Mouse (Mus musculus) megakaryocyte-erythroid progenitor cell, adult 5-6 weeks (primary cell): ENCODE measurements around the gene Nek1. TPM values are rescaled to one million over a fixed set of nuclear protein-coding genes. Genes with fewer than 3 reads are reported as not detected.
A peak's percentile ranks its signal among the peaks of the same experiment; 100 is the strongest.
"Not testable (repeated sequence)": the region's sequence is repeated elsewhere in the genome, so short reads cannot be mapped to it uniquely, and the experiment has no call there.

Source experiments
- ATAC-seq: replicated peaks from 2 replicates; pipeline ENCODE4 v1.8.0; 2016; ENCODE audit warnings: mild to moderate bottlenecking, inconsistent platforms; ENCODE audit not compliant: severe bottlenecking, poor library complexity, low FRiP score, low TSS enrichment
- total RNA-seq, 2 experiments: library from RNA; stranded (forward) in 1 of 2; stranded (reverse) in 1 of 2; fragments of 200-1000, 215-1000 nt in 1 of 2; fragments of >200 nt in 1 of 2; fragmentation: Nextera tagmentation in 1 of 2; gene quantifications; 2 replicates each; pipeline ENCODE4 v1.2.3; 2014 to 2017

The Nek1 gene
- total RNA-seq, 2 experiments from 2014 or later, result 23.8 to 23.9 TPM

DNA sequence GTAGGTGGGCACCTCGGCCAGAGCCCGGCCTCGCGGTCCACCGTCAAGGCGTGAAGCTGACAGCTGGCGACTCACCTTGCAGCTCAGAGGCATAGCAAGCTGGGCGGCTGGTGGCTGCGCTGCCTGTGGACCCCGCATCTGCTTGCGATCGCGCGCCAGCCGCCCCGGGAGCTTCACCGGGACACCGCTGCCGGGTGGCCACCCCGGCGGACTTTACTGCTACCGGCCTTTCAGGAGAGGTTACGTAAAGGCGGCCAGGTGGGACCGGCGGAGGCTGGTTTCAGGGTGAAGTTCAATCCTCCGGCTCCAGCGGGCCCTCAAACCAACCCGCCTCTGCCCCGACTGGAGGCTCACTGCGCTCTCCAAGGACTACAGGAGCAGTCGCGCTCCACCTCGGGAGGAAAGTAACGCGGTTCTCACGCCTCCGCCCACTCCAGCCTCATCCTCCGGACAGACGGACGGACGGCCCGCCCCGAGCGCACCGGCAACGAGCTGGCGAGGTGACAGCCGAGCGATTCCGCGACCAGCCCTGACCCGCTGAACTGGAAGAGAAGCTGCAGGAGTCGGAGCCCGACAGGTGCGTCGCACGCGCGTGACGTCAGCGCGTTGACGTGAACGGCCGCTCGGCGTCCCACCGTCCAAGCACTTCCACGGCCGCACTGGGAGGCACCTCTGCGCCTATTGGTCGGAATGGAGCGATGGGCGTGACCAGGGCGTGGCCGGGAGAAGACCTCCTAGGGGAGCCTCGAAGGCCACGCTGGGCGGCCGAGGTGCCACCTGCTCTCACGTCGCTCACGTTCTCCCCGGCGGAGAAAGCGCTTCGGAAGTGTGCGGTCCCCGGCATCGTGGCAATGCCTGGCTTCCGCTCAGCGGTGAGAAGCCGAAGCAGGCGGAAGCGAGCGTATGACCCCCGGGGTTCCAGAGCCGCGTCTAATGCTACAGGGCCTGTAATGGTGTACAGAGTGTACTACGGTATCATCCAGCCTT, 10.0 kb upstream of the Nek1 start, which contains the start of gene Clcn3:
Gene Clcn3, minus strand, starts transcription at position 600 of the 987 bp plus-strand sequence.
- peak; percentile 98 for ATAC-seq

DNA sequence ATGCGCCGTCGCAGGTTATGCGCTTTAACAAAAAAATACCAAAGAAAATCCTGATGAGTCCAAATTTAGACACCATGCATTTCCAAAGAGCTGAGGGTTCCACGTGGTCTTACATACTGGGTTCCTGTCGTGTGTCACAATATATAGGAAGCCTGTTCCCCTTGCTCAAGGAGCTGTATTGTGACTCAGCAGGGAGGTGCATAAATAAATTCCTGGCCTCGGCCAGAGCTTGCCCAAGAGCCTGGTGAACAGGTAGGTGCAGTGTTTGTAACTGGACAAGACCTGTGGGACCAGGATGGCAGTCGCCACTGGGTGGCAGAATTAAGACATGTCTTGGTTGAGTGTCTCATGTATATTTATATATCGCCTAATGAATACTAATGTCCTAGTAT, 9.3 kb upstream of the Nek1 start:
- ATAC-seq, result peak; percentile 57

DNA sequence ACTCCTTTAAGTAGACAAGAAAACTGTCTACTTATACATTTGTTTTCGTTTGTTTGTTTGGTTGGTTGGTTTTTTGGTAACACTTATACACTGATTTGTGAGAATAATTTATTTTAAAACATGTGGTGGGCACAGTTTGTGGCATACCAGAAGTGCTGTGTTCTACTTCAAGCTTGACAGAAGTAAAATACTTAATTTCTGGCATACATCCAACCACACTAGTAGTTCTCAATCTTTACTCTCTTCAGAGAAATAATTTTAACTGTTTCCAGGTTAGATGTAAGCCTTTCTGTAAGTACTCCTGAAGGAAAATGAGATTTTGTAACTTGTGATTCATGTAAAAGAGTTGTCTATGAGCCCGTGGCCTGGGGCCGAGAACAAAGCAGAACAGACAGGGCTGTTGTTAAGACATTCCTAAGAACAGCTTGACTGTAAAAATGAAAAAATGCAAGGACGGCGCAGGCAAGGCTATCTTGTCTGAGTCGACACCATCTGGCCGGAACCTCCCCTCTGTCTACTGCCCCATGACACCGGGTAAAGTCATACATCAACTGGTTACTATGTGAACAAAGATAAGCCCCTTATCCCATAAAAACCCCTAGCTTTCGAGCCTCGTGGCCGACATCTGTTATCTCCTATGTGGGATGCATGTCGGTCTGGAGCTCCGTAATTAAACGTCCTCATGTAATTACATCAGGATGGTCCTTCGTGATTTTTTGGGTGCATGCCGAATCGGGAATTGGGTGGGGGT, 8.6 kb upstream of the Nek1 start:
- ATAC-seq, result not testable (repeated sequence)

- peak; percentile 68 for ATAC-seq
Measured at GRCm38 (mm10) chr8:60992561-60992909, 460 bp upstream of the Nek1 start.

- ATAC-seq, result no peak
Measured at GRCm38 (mm10) chr8:60993639-60993986, 618 bp downstream of the Nek1 start.

DNA sequence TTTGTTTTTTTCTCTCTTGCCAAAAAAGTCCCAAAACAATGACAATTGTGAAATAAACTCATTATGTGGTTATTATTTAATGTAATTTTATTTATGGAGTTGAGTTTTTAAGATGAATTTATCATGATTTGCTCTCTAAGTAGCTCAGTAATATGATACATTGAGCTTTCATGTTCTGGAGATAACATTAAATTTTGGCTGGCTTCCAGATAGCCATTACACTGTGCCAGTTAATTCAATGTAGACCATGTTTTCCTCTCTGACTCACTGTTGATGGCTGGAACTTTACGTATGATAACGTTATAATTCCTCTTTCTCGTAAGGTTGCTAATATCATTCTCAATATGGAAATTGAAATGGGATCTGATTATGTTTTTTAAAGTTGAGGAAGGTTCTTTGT, 3.5 kb downstream of the Nek1 start:
- no peak for ATAC-seq

DNA sequence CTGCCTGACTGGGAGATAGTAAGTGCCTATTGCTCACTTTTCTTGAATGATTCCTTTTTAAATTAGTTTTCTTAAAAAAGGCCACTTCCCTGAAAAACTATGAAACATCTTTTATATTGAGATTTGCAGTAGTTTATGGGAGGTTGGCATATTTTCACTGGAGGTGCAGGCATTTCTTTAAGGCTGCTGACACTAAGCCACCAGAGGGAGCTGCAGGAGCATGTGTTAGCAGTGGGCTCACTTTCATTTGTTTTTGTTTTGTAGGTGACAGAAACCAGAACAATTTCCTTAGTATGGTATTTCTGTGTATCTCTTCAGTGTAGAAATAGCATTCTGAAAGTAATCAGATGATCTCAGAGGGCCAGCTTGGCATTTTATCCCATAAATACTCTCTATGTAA, 49.0 kb downstream of the Nek1 start:
- ATAC-seq, result peak; percentile 83

DNA sequence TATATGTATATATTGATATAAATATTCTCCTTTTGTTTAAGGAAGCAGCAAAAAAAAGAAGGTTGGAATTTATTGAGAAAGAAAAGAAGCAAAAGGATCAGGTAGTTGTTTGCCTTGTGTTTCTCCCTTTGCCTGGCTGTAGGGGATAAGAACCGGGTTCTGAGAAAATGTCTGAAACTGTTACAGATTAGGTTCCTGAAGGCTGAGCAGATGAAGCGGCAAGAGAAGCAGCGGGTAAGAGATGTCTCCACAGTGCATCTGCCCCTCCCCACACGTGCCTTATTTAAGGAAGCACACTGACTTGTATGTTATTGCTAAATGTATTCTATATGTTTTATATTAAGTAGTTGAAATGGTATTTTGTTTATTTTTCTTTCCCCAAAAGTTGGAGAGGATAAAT, 50.9 kb downstream of the Nek1 start:
- no peak for ATAC-seq

DNA sequence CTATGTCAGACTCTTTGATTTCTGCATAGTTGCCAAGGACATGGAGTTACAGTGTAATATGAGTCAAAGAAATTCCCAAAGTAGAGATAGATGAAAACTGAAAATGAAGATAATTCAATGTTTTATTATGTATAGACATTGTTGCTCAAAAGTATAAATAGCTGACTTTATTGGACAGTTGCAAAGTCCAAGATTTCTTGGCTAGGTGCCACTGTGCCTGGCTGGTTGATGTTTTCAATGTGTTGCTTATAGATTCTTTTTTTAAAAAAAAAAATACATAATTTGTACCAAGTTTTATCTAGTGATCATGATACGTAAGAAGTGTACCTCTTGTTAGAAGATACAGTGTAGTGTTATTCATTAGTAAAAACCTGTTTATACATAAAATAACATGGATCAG, 53.8 kb downstream of the Nek1 start:
- ATAC-seq, result no peak

GRCm38 (mm10) chr8:61053017-61053416, 60.0 kb downstream of the Nek1 start:
- no peak for ATAC-seq

DNA sequence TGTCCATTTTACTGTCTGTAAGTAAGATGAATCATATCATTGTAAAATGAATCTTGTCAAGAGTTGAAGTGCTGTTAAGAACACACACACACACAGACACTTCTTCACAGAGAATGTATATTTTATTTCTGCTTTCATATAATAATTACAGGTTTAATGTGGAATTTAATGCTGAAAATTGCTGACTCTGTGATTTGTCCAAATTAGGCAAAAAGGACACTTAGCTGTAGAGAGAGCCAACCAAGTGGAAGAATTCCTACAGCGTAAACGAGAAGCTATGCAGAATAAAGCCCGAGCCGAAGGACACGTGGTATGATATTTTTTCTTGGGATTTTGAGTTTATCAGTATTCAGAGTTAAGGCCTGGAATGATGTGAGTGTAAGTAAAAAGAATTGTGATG, 61.3 kb downstream of the Nek1 start:
- no peak for ATAC-seq

GRCm38 (mm10) chr8:61056997-61057396, 64.0 kb downstream of the Nek1 start:
- no peak for ATAC-seq

DNA sequence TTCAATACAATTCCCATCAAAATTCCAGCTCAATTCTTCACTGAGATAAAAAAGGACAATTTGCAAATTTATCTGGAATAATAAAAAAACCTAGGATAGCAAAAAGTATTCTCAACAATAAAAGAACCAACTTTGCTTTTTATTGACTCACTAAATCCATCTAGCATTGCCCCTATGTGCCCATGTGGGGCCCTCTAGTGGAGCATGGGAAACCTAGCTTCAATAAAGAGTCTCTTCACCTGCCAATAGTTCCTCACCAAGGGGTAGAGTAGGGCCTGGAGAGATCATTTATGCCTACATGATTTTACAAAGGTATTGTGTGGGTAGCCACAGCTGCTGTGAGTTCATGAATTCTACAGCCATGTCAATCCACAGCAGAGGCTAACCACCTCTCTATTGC, 66.1 kb downstream of the Nek1 start:
- peak; percentile 80 for ATAC-seq

DNA sequence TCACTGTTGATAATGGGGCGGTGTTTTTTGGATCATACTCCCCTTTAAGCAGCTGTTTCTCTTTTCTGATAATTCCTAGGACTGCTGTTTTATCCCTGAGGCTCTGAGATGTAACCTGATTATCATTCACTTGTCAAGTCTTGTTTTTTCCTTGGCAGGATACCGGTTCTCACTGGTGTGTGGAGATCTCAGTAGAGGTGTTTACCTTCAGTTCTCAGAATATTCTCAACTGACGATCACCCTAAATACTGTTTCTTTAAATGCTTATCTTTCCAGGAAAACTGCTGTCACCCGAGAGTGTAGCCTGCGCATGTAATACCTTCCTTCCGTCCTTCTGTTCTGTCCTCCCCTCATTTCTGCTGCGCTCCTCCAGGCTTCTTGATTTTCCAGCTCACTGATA, 67.4 kb downstream of the Nek1 start:
- ATAC-seq, result no peak

DNA sequence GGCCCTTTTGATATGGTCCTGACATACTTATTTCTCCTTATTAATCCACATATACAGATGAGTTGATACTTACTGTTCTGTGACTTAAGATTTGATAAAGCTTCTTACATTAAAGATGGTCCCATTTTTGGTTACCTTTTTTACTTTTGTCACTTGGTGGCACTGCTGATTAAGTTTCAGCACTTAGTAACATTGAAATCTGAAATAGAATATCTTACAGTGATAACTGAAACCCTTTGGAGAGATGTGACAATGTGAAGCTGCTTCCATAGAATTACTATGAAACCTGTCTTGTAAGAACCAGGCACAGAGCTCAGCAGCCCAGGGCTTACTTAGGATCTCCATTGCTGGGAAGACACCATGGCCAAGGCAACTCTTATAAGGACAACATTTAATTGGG, 82.1 kb downstream of the Nek1 start:
- no peak for ATAC-seq

DNA sequence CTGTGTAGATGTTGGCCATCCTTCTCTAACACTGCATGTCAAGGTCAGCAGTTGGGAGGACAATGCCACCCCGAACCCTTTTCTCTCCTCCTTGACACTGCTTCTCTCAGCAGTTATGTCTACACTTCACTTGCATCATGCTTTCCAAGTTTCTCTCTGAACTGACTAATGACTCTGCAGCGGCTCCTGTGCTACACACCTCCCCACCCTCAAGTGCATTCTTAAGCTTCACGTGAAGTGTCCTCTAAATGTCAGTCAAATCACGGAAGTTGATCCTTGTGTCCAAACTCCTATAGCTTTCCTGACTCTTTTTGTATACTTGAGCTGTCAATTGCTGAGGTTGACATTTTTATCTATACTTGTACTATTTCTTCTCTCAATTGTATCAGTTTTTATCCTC, 117.5 kb downstream of the Nek1 start:
- ATAC-seq, result no peak

- ATAC-seq, result no peak
Measured at GRCm38 (mm10) chr8:61111940-61112339, 118.9 kb downstream of the Nek1 start.

DNA sequence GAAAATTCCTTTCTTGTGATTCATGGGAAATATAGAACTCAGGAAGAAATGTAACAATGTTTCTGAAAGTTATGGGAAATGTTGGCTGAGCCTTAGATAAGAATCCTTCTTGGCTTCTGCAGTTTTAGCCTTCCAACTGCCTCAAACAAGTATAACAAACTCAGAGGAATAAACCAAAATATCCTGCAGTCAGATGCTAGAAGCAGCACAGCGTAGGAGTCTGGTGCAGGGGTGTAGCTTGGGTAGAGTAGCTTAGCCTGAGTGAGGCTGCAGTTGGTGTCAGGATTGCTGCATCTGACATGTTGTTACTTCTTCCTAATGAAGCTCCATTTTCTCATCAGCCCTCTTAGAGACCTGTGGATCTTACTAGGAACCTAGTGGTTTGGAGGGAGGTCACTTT, 128.6 kb downstream of the Nek1 start:
- no peak for ATAC-seq

- ATAC-seq, result no peak
Measured at GRCm38 (mm10) chr8:61127299-61127861, 134.4 kb downstream of the Nek1 start.

GRCm38 (mm10) chr8:61132561-61133134, 139.7 kb downstream of the Nek1 start:
- no peak for ATAC-seq
